Mouse (Mus musculus) heart, embryonic 12.5 days (tissue): ENCODE data around the gene Ctdsp2. TPM values are rescaled to one million over a fixed set of nuclear protein-coding genes. Genes with fewer than 3 reads are reported as not detected.

Experiments used
- ATAC-seq: fragments of 200-750 bp; cut with Nextera tagmentation; 2 replicates; pipeline ENCODE4 v1.8.0; 2017; ENCODE audit warnings: moderate TSS enrichment, moderate library complexity; ENCODE audit not compliant: insufficient number of reproducible peaks, low FRiP score
- H3K27ac ChIP-seq: fragments of 300-500 bp; sonication (generic); 2 replicates; pipeline ENCODE4 v1.5.1; 2016; ENCODE audit warnings: mild to moderate bottlenecking, moderate library complexity; ENCODE audit not compliant: poor library complexity, severe bottlenecking
- H3K27me3 ChIP-seq: fragments of 300-500 bp; sonication (generic); replicated peaks from 2 replicates; pipeline ENCODE4 v1.6.1; 2016; ENCODE audit warnings: mild to moderate bottlenecking, moderate library complexity
- H3K36me3 ChIP-seq: fragments of 300-500 bp; sonication (generic); 2 replicates; pipeline ENCODE4 v1.6.1; 2016; ENCODE audit warnings: mild to moderate bottlenecking, moderate library complexity
- H3K4me1 ChIP-seq: fragments of 300-500 bp; sonication (generic); replicated peaks from 2 replicates; pipeline ENCODE4 v1.6.1; 2016; ENCODE audit warnings: mild to moderate bottlenecking
- H3K4me2 ChIP-seq: fragments of 300-500 bp; sonication (generic); 2 replicates; pipeline ENCODE4 v1.6.1; 2016; ENCODE audit warnings: mild to moderate bottlenecking, moderate library complexity
- H3K4me3 ChIP-seq: fragments of 300-500 bp; sonication (generic); 2 replicates; pipeline ENCODE4 v1.5.1; 2016; ENCODE audit warnings: mild to moderate bottlenecking
- H3K9ac ChIP-seq: fragments of 300-500 bp; sonication (generic); 2 replicates; pipeline ENCODE4 v1.6.1; 2016; ENCODE audit warnings: mild to moderate bottlenecking, moderate library complexity
- H3K9me3 ChIP-seq: fragments of 300-500 bp; sonication (generic); replicated peaks from 2 replicates; pipeline ENCODE4 v1.6.1; 2016; ENCODE audit warnings: mild to moderate bottlenecking, moderate library complexity
- WGBS: fragments of 180-500 bp; shearing (Covaris S2); methylation state at CpG from one replicate; pipeline ENCODE4 v1.1.7; 2016; 5-methylcytosine and 5-hydroxymethylcytosine counted together
- polyA plus RNA-seq: library from polyadenylated mRNA; unstranded; fragments of >200 nt; fragmentation: Nextera tagmentation; extraction: Ambion mirVana; gene quantifications from 2 replicates; pipeline ENCODE4 v1.2.1, GENCODE M21; 2016

The Ctdsp2 gene
- polyA plus RNA-seq, 1 experiment from 2014 or later = 54.0 TPM

DNA sequence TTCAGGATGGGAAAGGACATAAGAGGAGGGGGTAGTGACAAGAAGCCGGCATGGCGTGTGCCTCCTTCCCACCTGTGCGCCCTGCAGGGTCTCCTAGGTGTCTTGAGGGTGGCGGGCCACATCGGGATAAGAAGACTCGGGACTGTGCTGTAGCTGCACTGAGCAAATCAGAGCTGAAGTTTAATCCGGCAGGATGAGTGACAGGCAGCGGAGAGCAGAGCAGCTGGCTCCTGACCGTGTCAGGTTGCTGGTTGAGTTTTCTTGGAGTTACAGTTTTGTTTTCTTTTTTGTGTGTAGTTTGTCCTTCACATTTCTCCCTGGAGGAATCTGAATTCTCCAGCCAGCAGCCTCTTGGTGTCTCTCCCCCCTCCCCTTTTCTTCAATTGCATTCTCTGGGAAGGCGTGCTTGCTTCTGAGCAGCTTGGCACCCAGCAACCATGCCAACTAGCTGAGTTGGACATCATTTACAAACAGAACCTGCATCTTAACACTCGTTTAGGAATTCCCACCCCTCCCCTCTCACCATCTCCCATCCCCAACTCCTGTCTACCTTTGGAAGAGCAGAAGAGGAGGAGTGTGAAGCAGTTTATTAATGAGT is 2.5 kb downstream of the Ctdsp2 start:
- WGBS = 13% methylated on average over 11 of the region's 11 CpGs
- H3K4me1 ChIP-seq = peaks cover 63% of the 10 kb centered on the region
- peak overlapping the region; percentile 100 for H3K9ac ChIP-seq
- H3K27me3 ChIP-seq = no peaks in the 10 kb centered on the region
- H3K4me2 ChIP-seq = peak overlapping the region; percentile 96
- no peak for ATAC-seq
- H3K27ac ChIP-seq = peak overlapping the region; percentile 98
- H3K9me3 ChIP-seq = no peaks in the 10 kb centered on the region
- no peaks in the 10 kb centered on the region; the same call in 1 of the 2 replicates for H3K36me3 ChIP-seq
- peak overlapping the region; percentile 100 for H3K4me3 ChIP-seq

DNA sequence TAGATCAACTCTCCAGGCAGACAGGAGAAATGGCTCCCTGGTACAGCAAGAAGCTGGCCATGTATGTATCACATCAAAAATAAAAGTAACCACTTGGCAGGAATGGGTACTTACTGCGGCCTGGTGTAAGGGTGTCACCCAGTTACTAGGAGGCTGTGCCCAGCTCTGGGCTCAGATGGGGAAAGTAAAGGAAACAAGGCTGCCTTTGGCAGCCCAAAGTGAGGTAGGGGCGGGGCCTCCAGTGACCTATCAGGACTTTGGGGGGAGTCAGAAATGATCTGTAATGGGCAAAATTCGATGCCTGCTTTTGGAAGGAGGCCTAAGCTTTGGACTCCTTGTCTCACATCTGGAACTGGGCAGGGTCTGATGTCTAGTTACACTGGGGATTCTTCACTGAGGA is 3.2 kb downstream of the Ctdsp2 start:
- Histone ChIP-seq H3K4me2 (peak overlapping the region; percentile 96), H3K4me3 (peak overlapping the region; percentile 100), H3K9me3 (no peaks in the 10 kb centered on the region), H3K27ac (peak overlapping the region; percentile 71; the same call in 1 of the 2 replicates), H3K27me3 (no peaks in the 10 kb centered on the region), H3K4me1 (peaks cover 70% of the 10 kb centered on the region), H3K9ac (peak overlapping the region; percentile 75), H3K36me3 (no peaks in the 10 kb centered on the region; the same call in 1 of the 2 replicates)
- WGBS = 51% methylated on average over 3 of the region's 3 CpGs
- ATAC-seq = no peak

DNA sequence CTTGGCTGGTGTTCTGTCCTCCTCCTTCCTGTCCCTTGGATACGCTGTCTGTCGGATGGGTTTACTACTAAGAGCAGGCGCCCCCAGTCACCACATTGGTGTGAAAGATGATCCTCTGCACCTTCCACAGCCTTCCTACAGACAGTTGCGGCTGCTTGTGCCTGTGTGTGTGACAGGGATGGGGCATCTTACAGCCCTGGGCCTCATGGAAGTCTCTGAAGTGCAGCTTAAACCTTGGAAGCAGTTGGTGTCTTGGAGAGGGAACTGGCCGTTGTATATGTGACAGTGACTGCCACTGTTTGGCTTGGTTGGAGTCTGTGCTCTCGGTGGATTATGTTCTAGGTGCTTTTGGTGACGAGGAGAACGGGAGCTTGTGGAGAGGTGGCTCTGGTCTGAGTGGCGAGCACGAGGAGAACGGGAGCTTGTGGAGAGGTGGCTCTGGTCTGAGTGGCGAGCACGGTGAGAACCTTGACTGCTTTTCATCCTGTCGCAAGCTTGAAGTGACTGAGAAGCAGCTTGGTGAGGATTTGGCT is 4.7 kb downstream of the Ctdsp2 start:
- Histone ChIP-seq H3K36me3 (no peaks in the 10 kb centered on the region; the same call in 1 of the 2 replicates), H3K9me3 (no peaks in the 10 kb centered on the region), H3K27ac (peak overlapping the region; percentile 75), H3K4me3 (peak overlapping the region; percentile 100), H3K9ac (peak overlapping the region; percentile 75), H3K4me2 (peak overlapping the region; percentile 96), H3K4me1 (peaks cover 79% of the 10 kb centered on the region), H3K27me3 (no peaks in the 10 kb centered on the region)
- ATAC-seq = no peak
- WGBS = 28% methylated on average over 14 of the region's 14 CpGs

DNA sequence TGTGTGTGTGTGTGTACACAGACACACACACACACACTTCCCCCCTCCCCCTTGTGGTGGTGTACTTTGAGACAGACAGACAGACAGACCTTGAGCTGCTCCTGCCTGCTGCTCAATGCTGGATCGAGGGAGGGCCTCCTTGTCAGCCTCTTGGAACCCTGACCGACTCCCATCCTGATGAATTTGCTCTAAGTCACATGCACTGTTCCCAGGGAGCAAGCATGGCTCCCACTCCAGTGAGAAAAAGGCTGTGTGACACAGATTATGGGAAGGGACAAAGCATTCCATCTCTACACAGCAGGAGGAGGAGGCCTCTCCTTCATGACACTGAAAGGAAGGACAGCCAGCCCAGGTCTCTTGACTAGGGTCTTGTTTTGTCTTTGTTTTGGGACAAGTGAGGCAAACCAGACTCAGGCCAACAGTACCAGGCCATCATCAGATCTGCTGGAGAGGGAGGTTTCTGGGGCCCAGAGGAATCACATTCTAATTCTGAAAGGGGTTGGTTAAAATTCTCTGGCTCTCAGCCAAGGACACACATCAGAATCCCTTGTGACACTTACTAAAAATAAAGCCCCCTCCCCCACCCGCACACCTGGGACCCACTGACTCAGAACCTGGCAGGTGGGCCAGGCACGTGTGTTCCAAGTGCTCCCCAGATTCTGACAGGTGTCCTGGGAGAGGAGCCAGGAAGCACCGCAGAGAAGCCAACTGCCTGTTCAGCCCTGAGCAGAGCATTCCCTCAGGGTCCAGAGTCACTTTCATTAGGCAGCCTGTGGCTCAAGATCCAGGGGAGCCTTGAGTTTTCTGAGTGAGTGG is 5.9 kb downstream of the Ctdsp2 start:
- 27% methylated on average over 5 of the region's 5 CpGs for whole genome bisulfite sequencing
- Histone ChIP-seq H3K9me3 (no peaks in the 10 kb centered on the region), H3K27ac (peak overlapping the region; percentile 75), H3K36me3 (no peaks in the 10 kb centered on the region; the same call in 1 of the 2 replicates), H3K4me2 (peak overlapping the region; percentile 96), H3K27me3 (no peaks in the 10 kb centered on the region), H3K4me1 (peaks cover 90% of the 10 kb centered on the region), H3K4me3 (0 out of 2 replicates have a peak overlapping the region, but pooled peaks have one; percentile 0), H3K9ac (peak overlapping the region; percentile 75)
- no peak for ATAC-seq

DNA sequence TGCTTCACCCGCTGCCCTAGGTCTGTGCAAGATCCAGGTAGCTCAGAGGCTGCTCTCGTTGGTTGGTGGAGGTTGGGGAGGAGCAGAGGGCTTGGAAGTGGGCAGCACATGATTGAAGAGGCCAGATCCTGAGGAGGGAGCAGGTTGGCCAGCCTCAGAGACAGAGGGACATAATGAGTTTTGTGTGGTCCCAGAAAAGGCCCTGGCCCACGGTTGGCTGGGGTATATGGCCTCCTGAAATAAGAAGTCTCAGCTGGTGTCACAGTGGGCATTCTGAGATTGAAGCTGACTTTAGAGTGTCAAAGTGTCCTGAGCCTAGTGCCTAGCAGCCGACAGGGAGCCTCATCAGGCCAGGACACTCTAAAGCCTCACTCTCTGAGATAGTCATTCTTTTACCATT is 6.6 kb downstream of the Ctdsp2 start:
- Histone ChIP-seq H3K4me1 (peaks cover 97% of the 10 kb centered on the region), H3K4me2 (peak overlapping the region; percentile 96; the same call in 1 of the 2 replicates), H3K9me3 (no peaks in the 10 kb centered on the region), H3K27me3 (no peaks in the 10 kb centered on the region), H3K27ac (peak overlapping the region; percentile 75), H3K4me3 (no peak overlapping the region), H3K36me3 (no peaks in the 10 kb centered on the region; the same call in 1 of the 2 replicates), H3K9ac (peak overlapping the region; percentile 75; the same call in 1 of the 2 replicates)
- ATAC-seq = no peak
- WGBS = 84% methylated on average over 4 of the region's 4 CpGs

DNA sequence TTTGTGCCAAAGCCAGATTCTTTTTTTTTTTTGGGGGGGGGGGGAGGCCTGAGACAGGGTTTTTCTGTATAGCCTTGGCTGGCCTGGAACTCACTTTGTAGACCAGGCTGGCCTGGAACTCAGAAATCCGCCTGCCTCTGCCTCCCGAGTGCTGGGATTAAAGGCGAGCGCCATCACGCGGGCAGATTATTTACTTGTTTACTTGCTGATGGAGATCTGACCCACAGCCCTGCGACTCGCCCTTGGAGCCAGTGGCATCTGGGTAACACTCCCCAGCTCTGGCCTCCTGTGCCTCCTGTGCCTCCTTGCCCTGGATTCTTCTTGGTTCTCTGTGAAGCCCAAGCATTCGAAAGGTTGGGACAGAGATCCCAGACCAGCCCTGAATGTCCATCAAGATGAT is 7.1 kb downstream of the Ctdsp2 start:
- WGBS = 88% methylated on average over 9 of the region's 9 CpGs
- H3K36me3 ChIP-seq = no peaks in the 10 kb centered on the region; the same call in 1 of the 2 replicates
- H3K27me3 ChIP-seq = no peaks in the 10 kb centered on the region
- H3K9ac ChIP-seq = peak overlapping the region; percentile 27; the same call in 1 of the 2 replicates
- no peak overlapping the region for H3K4me2 ChIP-seq
- H3K4me1 ChIP-seq = peaks cover 99% of the 10 kb centered on the region
- H3K4me3 ChIP-seq = no peak overlapping the region
- peak overlapping the region; percentile 91 for H3K27ac ChIP-seq
- H3K9me3 ChIP-seq = no peaks in the 10 kb centered on the region
- ATAC-seq = no peak

DNA sequence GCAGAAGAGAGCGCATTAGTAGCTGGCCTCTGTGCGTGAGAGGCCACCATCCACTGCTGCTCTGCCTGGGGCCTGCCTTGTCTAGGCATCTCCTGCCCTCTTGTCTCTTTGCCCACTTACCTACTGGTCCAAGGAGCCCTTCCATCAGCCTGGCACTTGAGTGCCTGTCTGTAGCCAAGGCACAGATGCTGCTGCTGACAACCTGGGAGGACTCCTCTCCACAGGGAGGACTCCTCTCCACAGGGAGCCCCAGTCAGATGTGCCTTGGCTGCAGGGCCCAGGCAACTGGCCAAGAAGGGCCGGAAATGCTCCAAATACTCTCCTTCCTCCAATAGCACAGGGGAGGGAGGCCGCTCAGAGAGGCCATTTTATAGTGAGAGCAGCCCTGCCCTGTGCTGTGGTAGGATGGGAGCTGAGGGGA is 8.0 kb downstream of the Ctdsp2 start:
- Histone ChIP-seq H3K27me3 (no peaks in the 10 kb centered on the region), H3K27ac (peak overlapping the region; percentile 91), H3K9me3 (no peaks in the 10 kb centered on the region), H3K4me1 (peaks cover 99% of the 10 kb centered on the region), H3K9ac (no peak overlapping the region; the same call in 1 of the 2 replicates), H3K4me2 (peak overlapping the region; percentile 49), H3K4me3 (peak overlapping the region; percentile 16; the same call in 1 of the 2 replicates), H3K36me3 (peaks cover 6% of the 10 kb centered on the region)
- 43% methylated on average over 4 of the region's 4 CpGs for WGBS
- ATAC-seq = peak; percentile 65

DNA sequence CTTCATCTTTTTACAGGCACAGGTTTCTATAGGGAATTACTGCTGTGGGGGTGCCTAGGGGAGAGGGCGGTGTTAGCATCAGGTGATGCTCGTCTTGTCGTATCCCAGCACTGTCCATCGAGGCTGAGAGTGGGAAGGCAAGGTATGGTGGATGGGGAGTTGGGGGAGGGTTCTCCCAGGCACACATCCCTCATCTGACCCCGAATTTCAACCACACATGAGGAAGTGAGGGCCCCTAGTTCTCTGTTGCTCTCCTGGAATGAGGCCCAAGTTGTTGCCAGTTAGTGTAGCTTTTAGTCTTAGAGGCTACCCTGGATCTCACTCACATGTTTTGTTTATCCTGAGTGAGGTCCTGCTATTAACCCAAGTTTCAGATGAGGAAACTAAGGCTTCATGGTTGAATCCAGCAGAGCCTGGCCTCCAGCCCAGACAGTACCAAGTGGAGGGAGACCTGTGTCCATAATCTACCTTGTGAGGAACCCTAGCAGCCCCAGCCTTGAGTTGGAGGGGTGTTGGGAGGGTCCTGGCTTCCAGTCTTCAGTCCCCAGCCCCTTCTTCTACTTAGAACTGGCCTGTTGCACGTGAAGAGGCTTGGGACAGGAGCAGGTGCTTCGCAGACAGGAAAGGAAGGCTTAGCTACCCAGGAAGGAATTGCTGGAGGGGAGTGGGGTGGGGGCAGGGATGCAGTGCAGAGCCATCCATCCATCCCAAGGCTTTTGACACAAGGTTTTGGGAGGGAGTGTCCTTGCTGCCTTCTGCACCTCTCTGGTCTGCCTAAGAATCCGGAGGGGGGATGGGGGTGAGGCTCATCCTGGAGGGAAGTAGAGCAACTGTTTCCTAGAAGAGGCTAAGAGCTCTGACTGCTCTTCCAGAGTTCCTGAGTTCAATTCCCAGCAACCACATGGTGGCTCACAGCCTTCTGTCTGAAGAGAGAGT is 8.9 kb downstream of the Ctdsp2 start:
- WGBS = 50% methylated on average over 8 of the region's 8 CpGs
- no peaks in the 10 kb centered on the region for H3K27me3 ChIP-seq
- no peak for ATAC-seq
- peak overlapping the region; percentile 16; the same call in 1 of the 2 replicates for H3K4me3 ChIP-seq
- H3K9ac ChIP-seq = peak overlapping the region; percentile 42
- H3K9me3 ChIP-seq = no peaks in the 10 kb centered on the region
- H3K36me3 ChIP-seq = peaks cover 13% of the 10 kb centered on the region
- peak overlapping the region; percentile 91 for H3K27ac ChIP-seq
- peak overlapping the region; percentile 49 for H3K4me2 ChIP-seq
- peaks cover 91% of the 10 kb centered on the region for H3K4me1 ChIP-seq

DNA sequence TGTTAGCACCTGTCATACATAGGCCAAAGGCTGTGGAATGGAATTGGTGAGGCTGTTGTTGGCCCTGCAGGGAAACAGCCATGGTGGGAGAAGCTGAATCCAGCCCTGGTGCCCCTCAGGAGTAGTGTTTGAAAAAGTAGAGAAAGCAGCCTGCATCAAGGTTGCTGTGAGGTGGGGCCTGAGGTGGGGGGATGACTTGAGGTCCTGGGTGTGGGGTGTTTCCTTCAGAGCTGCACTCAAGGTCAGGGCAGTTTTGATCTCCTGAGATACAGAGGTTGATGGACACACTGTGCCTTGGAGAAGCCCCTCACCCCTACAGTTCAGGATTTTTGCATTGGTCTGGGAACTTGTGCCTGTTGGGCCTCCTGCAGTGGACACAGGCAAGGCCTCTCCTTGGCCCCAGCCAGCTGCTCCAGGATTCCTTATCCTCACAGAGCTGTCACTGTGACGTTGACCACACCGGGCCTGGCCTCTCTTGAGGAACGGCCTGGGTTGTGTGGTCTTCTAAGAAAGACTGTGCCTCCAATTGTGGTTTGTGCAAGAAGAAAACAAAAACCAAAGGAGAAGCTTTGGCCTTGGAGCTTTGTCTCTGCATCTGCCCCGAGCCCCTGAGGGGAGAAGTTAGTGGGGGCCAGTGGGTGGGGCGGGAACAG is 10.1 kb downstream of the Ctdsp2 start:
- 28% methylated on average over 5 of the region's 5 CpGs for WGBS
- Histone ChIP-seq H3K9me3 (no peaks in the 10 kb centered on the region), H3K4me2 (peak overlapping the region; percentile 37), H3K36me3 (peaks cover 25% of the 10 kb centered on the region), H3K27ac (peak overlapping the region; percentile 91), H3K27me3 (no peaks in the 10 kb centered on the region), H3K9ac (peak overlapping the region; percentile 42), H3K4me1 (peaks cover 79% of the 10 kb centered on the region), H3K4me3 (no peak overlapping the region)
- ATAC-seq = peak; percentile 33; the same call in 1 of the 2 replicates
